Mouse (Mus musculus) retina, embryonic 14.5 days (tissue): ENCODE measurements around the gene Mtx3.

ENCODE experiments used
- DNase-seq: peaks from one replicate; pipeline ENCODE4 v3.0.0-alpha.2; 2015; ENCODE audit warnings: low spot score

Mtx3 gene

GRCm38 (mm10) chr13:92884206-92884605 is 39.6 kb downstream of the Mtx3 start:
- DNase-seq: no peak

DNA sequence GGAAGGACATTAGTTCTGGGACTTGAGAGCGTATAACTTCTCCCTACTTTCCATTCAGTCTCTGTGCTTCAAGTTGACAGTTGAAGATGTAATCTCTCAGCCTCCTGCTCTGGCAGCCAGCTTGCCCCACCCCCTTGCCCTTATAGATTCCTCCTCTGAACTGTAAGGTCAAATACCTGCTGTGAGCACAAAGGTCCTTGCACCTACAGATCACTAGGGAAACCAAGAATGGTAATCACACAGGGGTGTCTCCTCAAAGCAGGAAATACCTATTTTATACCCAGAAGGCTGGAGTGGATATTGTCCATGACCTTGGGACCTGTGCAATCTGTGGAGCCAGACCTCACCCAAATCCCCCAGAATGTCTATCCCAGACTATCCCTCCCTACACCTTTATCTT is 40.4 kb downstream of the Mtx3 start:
- no peak for DNase-seq

DNA sequence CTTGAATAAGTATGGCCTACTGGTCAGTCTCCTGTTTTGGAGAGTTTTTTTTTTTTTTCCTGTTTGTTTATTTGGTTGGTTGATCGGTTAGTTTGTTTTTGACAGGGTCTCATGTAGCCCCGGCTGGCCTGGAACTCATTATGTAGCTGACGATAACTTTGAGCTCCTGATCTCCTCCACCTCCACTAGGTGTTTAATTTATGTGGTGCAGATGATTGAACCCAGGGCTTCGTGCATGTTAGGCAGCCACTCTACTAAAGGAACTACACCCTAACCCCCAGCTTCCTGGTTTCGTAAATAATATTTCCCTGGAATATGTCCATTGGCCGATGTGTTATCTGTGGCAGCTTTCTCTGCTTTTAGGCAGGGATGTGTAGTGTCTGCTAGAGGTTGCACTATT is 54.5 kb downstream of the Mtx3 start:
- DNase-seq: no peak

DNA sequence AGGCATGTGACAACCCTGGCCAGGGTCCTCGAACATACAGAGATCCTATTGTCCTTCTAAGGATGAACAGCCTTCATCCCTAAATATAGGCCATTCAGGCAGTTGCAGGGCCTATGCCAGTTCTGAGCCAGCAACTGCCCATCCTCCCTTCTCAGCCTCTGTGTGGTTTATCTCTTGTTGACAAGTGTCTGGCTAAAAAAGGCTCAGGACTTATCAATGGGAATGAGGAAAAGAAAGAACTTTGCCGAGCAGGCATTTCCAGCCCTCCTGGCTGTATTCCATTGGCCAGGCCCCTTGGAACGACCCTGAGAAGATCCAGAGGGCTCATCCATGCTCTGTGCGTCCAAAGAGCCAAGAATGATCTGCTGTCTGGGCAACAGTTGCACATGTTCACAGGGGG is 58.7 kb downstream of the Mtx3 start:
- DNase-seq: no peak

GRCm38 (mm10) chr13:92905944-92906343 is 61.4 kb downstream of the Mtx3 start:
- no peak for DNase-seq

DNA sequence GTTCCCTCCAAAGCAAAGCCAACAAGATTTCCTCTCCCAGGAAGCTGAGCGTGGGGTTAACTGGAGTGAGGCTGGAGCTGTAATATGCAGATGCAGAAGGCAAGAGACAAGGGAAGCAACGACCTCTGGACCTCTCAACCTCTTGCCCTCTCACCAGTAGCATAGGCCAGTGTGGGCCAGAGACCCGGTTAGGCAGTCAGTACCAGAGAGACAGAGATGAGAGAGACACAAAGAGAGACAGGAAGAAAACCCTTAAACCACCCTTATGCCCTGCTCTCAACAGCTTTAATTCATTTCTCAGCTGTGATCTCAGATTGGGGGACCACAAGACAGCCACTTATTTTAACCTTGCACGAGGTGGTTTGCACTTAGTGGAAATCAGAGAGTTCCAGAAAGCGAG is 62.8 kb downstream of the Mtx3 start:
- no peak for DNase-seq
